Mouse (Mus musculus): Measurements from ENCODE around the gene Senp5. TPM values are rescaled to one million over a fixed set of nuclear protein-coding genes. Genes with fewer than 3 reads are reported as not detected.
A peak's percentile ranks its signal among the peaks of the same experiment; 100 is the strongest.

Senp5 gene
- polyA plus RNA-seq, 1 experiment from 2014 or later, result 15.3 TPM

- no peaks in the 10 kb centered on the region for H3K27me3 ChIP-seq (ENCODE audit: control insufficient read depth, insufficient read depth, low read depth, low read length)
- no peaks in the 10 kb centered on the region for H3K9me3 ChIP-seq (replicated peaks; ENCODE audit: control insufficient read depth, low read length, poor library complexity, severe bottlenecking)
- H3K9ac ChIP-seq (ENCODE audit: low read depth, low read length), result no peak overlapping the region
- no peak for ATAC-seq
- peaks cover 13% of the 10 kb centered on the region for H3K36me3 ChIP-seq (ENCODE audit: control insufficient read depth, insufficient read depth, low read length)
- H3K4me1 ChIP-seq (ENCODE audit: control insufficient read depth, insufficient read depth, low read length), result no peaks in the 10 kb centered on the region
- H3K4me3 ChIP-seq (ENCODE audit: low read depth, low read length), result no peak overlapping the region
- H3K4me2 ChIP-seq (ENCODE audit: low read length), result no peak overlapping the region
- over 99% methylated on average over 4 of the region's 4 CpGs for WGBS
- no peak overlapping the region for H3K27ac ChIP-seq (ENCODE audit: low read length)
These were observed 9.9 kb downstream of the Senp5 start for GRCm38 (mm10) chr16:31993195-31993594.

- Histone ChIP-seq H3K9ac (ENCODE audit: low read depth, low read length) (no peak overlapping the region), H3K36me3 (ENCODE audit: control insufficient read depth, insufficient read depth, low read length) (peaks cover 15% of the 10 kb centered on the region), H3K27me3 (ENCODE audit: control insufficient read depth, insufficient read depth, low read depth, low read length) (no peaks in the 10 kb centered on the region), H3K4me2 (ENCODE audit: low read length) (no peak overlapping the region), H3K4me3 (ENCODE audit: low read depth, low read length) (no peak overlapping the region), H3K9me3 (replicated peaks; ENCODE audit: control insufficient read depth, low read length, poor library complexity, severe bottlenecking) (no peaks in the 10 kb centered on the region), H3K4me1 (ENCODE audit: control insufficient read depth, insufficient read depth, low read length) (no peaks in the 10 kb centered on the region), H3K27ac (ENCODE audit: low read length) (no peak overlapping the region)
- ATAC-seq, result no peak
- WGBS, result 59% methylated on average over 1 of the region's 1 CpGs
These were observed 11.0 kb downstream of the Senp5 start for GRCm38 (mm10) chr16:31992039-31992438.

- 80% methylated on average over 5 of the region's 5 CpGs for whole genome bisulfite sequencing
- no peak for ATAC-seq
- Histone ChIP-seq H3K27ac (ENCODE audit: low read length) (no peak overlapping the region), H3K4me2 (ENCODE audit: low read length) (no peak overlapping the region), H3K9ac (ENCODE audit: low read depth, low read length) (no peak overlapping the region), H3K4me1 (ENCODE audit: control insufficient read depth, insufficient read depth, low read length) (no peaks in the 10 kb centered on the region), H3K9me3 (replicated peaks; ENCODE audit: control insufficient read depth, low read length, poor library complexity, severe bottlenecking) (no peaks in the 10 kb centered on the region), H3K36me3 (ENCODE audit: control insufficient read depth, insufficient read depth, low read length) (peaks cover 15% of the 10 kb centered on the region), H3K4me3 (ENCODE audit: low read depth, low read length) (no peak overlapping the region), H3K27me3 (ENCODE audit: control insufficient read depth, insufficient read depth, low read depth, low read length) (no peaks in the 10 kb centered on the region)
These were observed 22.1 kb downstream of the Senp5 start for GRCm38 (mm10) chr16:31980946-31981345.

- H3K36me3 ChIP-seq (ENCODE audit: control insufficient read depth, insufficient read depth, low read length), result peaks cover 19% of the 10 kb centered on the region
- H3K4me3 ChIP-seq (ENCODE audit: low read depth, low read length), result no peak overlapping the region
- no peak overlapping the region for H3K4me2 ChIP-seq (ENCODE audit: low read length)
- WGBS, result 94% methylated on average over 3 of the region's 3 CpGs
- no peak for ATAC-seq
- H3K4me1 ChIP-seq (ENCODE audit: control insufficient read depth, insufficient read depth, low read length), result no peaks in the 10 kb centered on the region
- H3K27me3 ChIP-seq (ENCODE audit: control insufficient read depth, insufficient read depth, low read depth, low read length), result no peaks in the 10 kb centered on the region
- no peaks in the 10 kb centered on the region for H3K9me3 ChIP-seq (replicated peaks; ENCODE audit: control insufficient read depth, low read length, poor library complexity, severe bottlenecking)
- H3K9ac ChIP-seq (ENCODE audit: low read depth, low read length), result no peak overlapping the region
- H3K27ac ChIP-seq (ENCODE audit: low read length), result no peak overlapping the region
These were observed 23.6 kb downstream of the Senp5 start for GRCm38 (mm10) chr16:31979501-31979900.

GRCm38 (mm10) chr16:31975258-31975657 is 27.8 kb downstream of the Senp5 start:
- Histone ChIP-seq H3K27me3 (ENCODE audit: control insufficient read depth, insufficient read depth, low read depth, low read length) (no peaks in the 10 kb centered on the region), H3K27ac (ENCODE audit: low read length) (no peak overlapping the region), H3K4me3 (ENCODE audit: low read depth, low read length) (no peak overlapping the region), H3K36me3 (ENCODE audit: control insufficient read depth, insufficient read depth, low read length) (peaks cover 21% of the 10 kb centered on the region), H3K4me1 (ENCODE audit: control insufficient read depth, insufficient read depth, low read length) (no peaks in the 10 kb centered on the region), H3K9me3 (replicated peaks; ENCODE audit: control insufficient read depth, low read length, poor library complexity, severe bottlenecking) (no peaks in the 10 kb centered on the region), H3K4me2 (ENCODE audit: low read length) (no peak overlapping the region), H3K9ac (ENCODE audit: low read depth, low read length) (no peak overlapping the region)
- no peak for ATAC-seq
- 95% methylated on average over 4 of the region's 4 CpGs for WGBS

- Histone ChIP-seq H3K9ac (ENCODE audit: low read depth, low read length) (no peak overlapping the region), H3K36me3 (ENCODE audit: control insufficient read depth, insufficient read depth, low read length) (peaks cover 43% of the 10 kb centered on the region), H3K4me2 (ENCODE audit: low read length) (no peak overlapping the region), H3K27me3 (ENCODE audit: control insufficient read depth, insufficient read depth, low read depth, low read length) (no peaks in the 10 kb centered on the region), H3K4me3 (ENCODE audit: low read depth, low read length) (no peak overlapping the region), H3K9me3 (replicated peaks; ENCODE audit: control insufficient read depth, low read length, poor library complexity, severe bottlenecking) (no peaks in the 10 kb centered on the region), H3K27ac (ENCODE audit: low read length) (no peak overlapping the region), H3K4me1 (ENCODE audit: control insufficient read depth, insufficient read depth, low read length) (no peaks in the 10 kb centered on the region)
- 90% methylated on average over 7 of the region's 7 CpGs for whole genome bisulfite sequencing
- no peak for ATAC-seq
These were observed 39.9 kb downstream of the Senp5 start for GRCm38 (mm10) chr16:31963224-31963623.

GRCm38 (mm10) chr16:31948345-31948774 is 54.7 kb downstream of the Senp5 start, which contains the start of the genes 0610012G03Rik and Ncbp2:
0610012G03Rik (minus strand) TSS chr16:31948494.
Ncbp2 (plus strand) TSS chr16:31948513.
- peak within 1 kb of the TSS; percentile 71 for H3K4me3 ChIP-seq (ENCODE audit: low read depth, low read length)
- H3K9me3 ChIP-seq (replicated peaks; ENCODE audit: control insufficient read depth, low read length, poor library complexity, severe bottlenecking), result no peaks in the 10 kb centered on the region
- H3K4me1 ChIP-seq (ENCODE audit: control insufficient read depth, insufficient read depth, low read length), result peaks cover 31% of the 10 kb centered on the region

GRCm38 (mm10) chr16:31947901-31948316 is 55.2 kb downstream of the Senp5 start:
- ATAC-seq, result peak; percentile 78
- H3K27ac ChIP-seq (ENCODE audit: low read length), result peak overlapping the region; percentile 89
- peak overlapping the region; percentile 93 for H3K9ac ChIP-seq (ENCODE audit: low read depth, low read length)
- no peaks in the 10 kb centered on the region for H3K9me3 ChIP-seq (replicated peaks; ENCODE audit: control insufficient read depth, low read length, poor library complexity, severe bottlenecking)
- peak overlapping the region; percentile 76 for H3K4me2 ChIP-seq (ENCODE audit: low read length)
- H3K4me1 ChIP-seq (ENCODE audit: control insufficient read depth, insufficient read depth, low read length), result peaks cover 34% of the 10 kb centered on the region
- WGBS, result under 1% methylated on average over 38 of the region's 38 CpGs
- H3K36me3 ChIP-seq (ENCODE audit: control insufficient read depth, insufficient read depth, low read length), result peaks cover 9% of the 10 kb centered on the region
- H3K27me3 ChIP-seq (ENCODE audit: control insufficient read depth, insufficient read depth, low read depth, low read length), result no peaks in the 10 kb centered on the region
- H3K4me3 ChIP-seq (ENCODE audit: low read depth, low read length), result peak overlapping the region; percentile 71

More at GRCm38 (mm10) chr16:31948345-31948774, 54.7 kb downstream of the Senp5 start, which contains the start of the genes 0610012G03Rik and Ncbp2:
- peak; percentile 91 for ATAC-seq
- WGBS, result 0% methylated on average over 53 of the region's 55 CpGs
- H3K9ac ChIP-seq (ENCODE audit: low read depth, low read length), result peak within 1 kb of the TSS; percentile 93
- peaks cover 9% of the 10 kb centered on the region for H3K36me3 ChIP-seq (ENCODE audit: control insufficient read depth, insufficient read depth, low read length)
- H3K4me2 ChIP-seq (ENCODE audit: low read length), result peak within 1 kb of the TSS; percentile 83
- peak within 1 kb of the TSS; percentile 89 for H3K27ac ChIP-seq (ENCODE audit: low read length)
- no peaks in the 10 kb centered on the region for H3K27me3 ChIP-seq (ENCODE audit: control insufficient read depth, insufficient read depth, low read depth, low read length)

GRCm38 (mm10) chr16:31947333-31947732 is 55.8 kb downstream of the Senp5 start:
- peak overlapping the region; percentile 76 for H3K4me2 ChIP-seq (ENCODE audit: low read length)
- peak overlapping the region; percentile 71 for H3K4me3 ChIP-seq (ENCODE audit: low read depth, low read length)
- 37% methylated on average over 8 of the region's 8 CpGs for WGBS
- H3K27ac ChIP-seq (ENCODE audit: low read length), result peak overlapping the region; percentile 89; the same call in 1 of the 2 replicates
- H3K9ac ChIP-seq (ENCODE audit: low read depth, low read length), result peak overlapping the region; percentile 93
- peaks cover 34% of the 10 kb centered on the region for H3K4me1 ChIP-seq (ENCODE audit: control insufficient read depth, insufficient read depth, low read length)
- no peaks in the 10 kb centered on the region for H3K9me3 ChIP-seq (replicated peaks; ENCODE audit: control insufficient read depth, low read length, poor library complexity, severe bottlenecking)
- peaks cover 9% of the 10 kb centered on the region for H3K36me3 ChIP-seq (ENCODE audit: control insufficient read depth, insufficient read depth, low read length)
- no peaks in the 10 kb centered on the region for H3K27me3 ChIP-seq (ENCODE audit: control insufficient read depth, insufficient read depth, low read depth, low read length)
- no peak for ATAC-seq
